In the genomic region with DNA sequence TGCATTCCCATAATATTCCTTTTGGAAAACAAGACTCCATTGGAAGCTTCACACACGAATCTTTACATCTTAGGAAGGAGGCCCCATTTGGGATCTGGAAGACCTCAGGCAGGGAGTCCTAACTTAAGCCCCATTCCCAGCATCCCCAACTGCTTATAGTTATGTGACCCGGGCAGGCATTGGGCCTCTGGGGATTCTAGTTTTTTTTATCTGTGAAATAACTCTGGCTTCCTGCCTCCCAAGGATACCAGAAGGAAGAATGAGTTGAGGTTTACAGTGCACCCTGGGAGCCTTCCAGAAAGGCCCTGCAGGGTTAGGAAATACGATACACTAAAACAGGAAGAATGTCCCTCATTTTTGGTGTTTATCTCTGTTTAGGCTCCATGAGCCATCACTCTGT, we compare ENCODE assay signal across 13 mouse cellular contexts. TPM values are rescaled to one million over a fixed set of nuclear protein-coding genes. Genes with fewer than 3 reads are reported as not detected.
DNase-seq lines count a peak whose midpoint lies in the region; ATAC-seq lines count a peak whose summit lies in the region.
"Had no signal": no experiment of that assay in that cellular context is flagged by ENCODE, and none has a peak within 500 bp of the region (broad histone marks: within the 10 kb centered on the region; RNA-seq: fewer than 3 reads in every experiment).

No protein-coding gene starts in this region.

- peaks cover 9% of the 10 kb centered on the region for H3K4me1 ChIP-seq in heart, embryonic 16.5 days (ENCODE audit: control insufficient read depth, insufficient read depth, low read length)

- intact Hi-C loops in heart, postnatal 25 days (cut with DNase I), result no loop called here

- no peaks in the 10 kb centered on the region for H3K9me3 ChIP-seq in heart, embryonic 16.5 days (replicated peaks; ENCODE audit: control insufficient read depth, low read length)

- 34% methylated on average over 3 of the region's 3 CpGs for WGBS in heart, embryonic 16.5 days

- H3K4me3 ChIP-seq in heart, embryonic 16.5 days (ENCODE audit: low read length), result no peak overlapping the region
- H3K4me3 ChIP-seq: erythroblast, embryonic 14.5 days had no signal

- no peak for ATAC-seq in heart, embryonic 16.5 days (replicated peaks; ENCODE audit: extremely low read depth, insufficient read depth, low FRiP score)
- no peak for ATAC-seq in activated CD4-positive, CD25-positive, alpha-beta regulatory T cell, adult 4 months
- ATAC-seq: hindbrain, embryonic 16.5 days had no signal

- peak overlapping the region; percentile 26 for H3K27ac ChIP-seq in heart, embryonic 16.5 days (ENCODE audit: low read length)

- no peaks in the 10 kb centered on the region for H3K27me3 ChIP-seq in heart, embryonic 16.5 days (ENCODE audit: control insufficient read depth, insufficient read depth, low read length)

- no peak overlapping the region for H3K4me2 ChIP-seq in heart, embryonic 16.5 days (ENCODE audit: low read depth, low read length)

- no peaks in the 10 kb centered on the region for H3K36me3 ChIP-seq in heart, embryonic 16.5 days (ENCODE audit: control insufficient read depth, insufficient read depth)

- no peak overlapping the region for H3K9ac ChIP-seq in heart, embryonic 16.5 days (ENCODE audit: low read length)

- DNase-seq in heart, adult 11 months, result peak; percentile 89
- DNase-seq in heart, postnatal 25 days (ENCODE audit: low spot score), result no peak
- peak; percentile 79 for DNase-seq in 3T3-L1 (ENCODE audit: low read depth, low spot score)
- DNase-seq in kidney, postnatal 14 days, result peak; percentile 43
- no peak for DNase-seq in urinary bladder, postnatal 36 days (ENCODE audit: low spot score in 2 of 2)
- DNase-seq in adrenal gland, adult 2 months, result no peak
- DNase-seq: cerebellum, postnatal 14 days; lung, postnatal 36 days had no signal

RNA-seq across cellular contexts. Expression of a gene that starts 8.5 kb away (rescaled TPM):
- 1 to 10 TPM; 2.9 to 4.5 TPM for total RNA-seq in heart, postnatal 25 days (2021)
- 6.5 and 8.8 TPM in 2 replicates for polyA plus RNA-seq in heart, embryonic 16.5 days (2015; fragmentation: Nextera tagmentation; extraction: Ambion mirVana)
- polyA plus RNA-seq in activated CD4-positive, CD25-positive, alpha-beta regulatory T cell, adult 4 months (2017; shearing (Covaris generic)), result not detected
- total RNA-seq in adrenal gland, adult 2 months (2021), result 10 to 100 TPM; 12.9 to 20.5 TPM
- polyA plus RNA-seq in adrenal gland, adult 2 months (2012; rRNA removed), result 11.3 and 20.7 TPM in 2 replicates
- total RNA-seq: neutrophil, adult 5-6 weeks had no signal

Comparison
In these comparisons a context has a peak if more than half of its experiments do, and no peak if none do; other contexts are left out.
1. DNase-seq: peak in heart, adult 11 months (single experiment), 3T3-L1 (single experiment) and kidney, postnatal 14 days (single experiment); none in heart, postnatal 25 days (single experiment), urinary bladder, postnatal 36 days (0 of 2) and adrenal gland, adult 2 months (single experiment).